Mouse (Mus musculus) MEL (cell line): ENCODE results near the gene Zfp646. TPM values are rescaled to one million over a fixed set of nuclear protein-coding genes. Genes with fewer than 3 reads are reported as not detected.

Experiments
- DNase-seq: peaks from one replicate; pipeline ENCODE4 v3.0.0; 2011; ENCODE audit warnings: low read depth, low spot score
- H3K27ac ChIP-seq: 2 replicates; pipeline ENCODE4 v1.5.1; 2012; ENCODE audit warnings: low read depth, mild to moderate bottlenecking, control low read depth, low read length, moderate library complexity; ENCODE audit not compliant: control insufficient read depth
- H3K27me3 ChIP-seq, 2 experiments: fragments of 150-350 bp in 1 of 2; sonication (generic) in 1 of 2; 2 replicates each; pipeline ENCODE4 v1.6.1; 2012; ENCODE audit warnings: low read length in 2 of 2, mild to moderate bottlenecking in 2 of 2, improper control_type of control experiment in 1 of 2, moderate library complexity in 1 of 2; ENCODE audit not compliant: insufficient read depth in 2 of 2, control insufficient read depth in 1 of 2
- H3K36me3 ChIP-seq, 2 experiments: 2 replicates each; pipeline ENCODE4 v1.6.1; 2012 to 2014; ENCODE audit warnings: low read length in 2 of 2, improper control_type of control experiment in 1 of 2, inconsistent platforms in 1 of 2, mild to moderate bottlenecking in 1 of 2; ENCODE audit not compliant: insufficient read depth in 2 of 2, control insufficient read depth in 1 of 2
- H3K4me1 ChIP-seq, 2 experiments: fragments of 150-350 bp in 1 of 2; sonication (generic) in 1 of 2; 2 replicates each; pipeline ENCODE4 v1.6.1; 2012; ENCODE audit warnings: low read length in 2 of 2, improper control_type of control experiment in 1 of 2, mild to moderate bottlenecking in 1 of 2; ENCODE audit not compliant: insufficient read depth in 2 of 2, control insufficient read depth in 1 of 2
- H3K4me3 ChIP-seq, 2 experiments: fragments of 150-350 bp in 1 of 2; sonication (generic) in 1 of 2; 2 replicates each; pipeline ENCODE4 v1.5.1; 2012; ENCODE audit warnings: low read depth in 2 of 2, low read length in 2 of 2, mild to moderate bottlenecking in 2 of 2, moderate library complexity in 2 of 2, control low read depth in 1 of 2, improper control_type of control experiment in 1 of 2; ENCODE audit not compliant: control insufficient read depth in 1 of 2, insufficient read depth in 1 of 2
- H3K79me2 ChIP-seq: 2 replicates; pipeline ENCODE4 v1.6.1; 2012; ENCODE audit warnings: mild to moderate bottlenecking, low read length, moderate library complexity; ENCODE audit not compliant: control insufficient read depth, poor library complexity, insufficient read depth
- H3K9ac ChIP-seq: 2 replicates; pipeline ENCODE4 v1.6.1; 2012; ENCODE audit warnings: low read depth, mild to moderate bottlenecking, control low read depth, low read length, moderate library complexity; ENCODE audit not compliant: control insufficient read depth, poor library complexity, severe bottlenecking
- H3K9me3 ChIP-seq: fragments of 150-350 bp; sonication (generic); replicated peaks from 2 replicates; pipeline ENCODE4 v1.6.1; 2012; ENCODE audit warnings: mild to moderate bottlenecking, low read length, improper control_type of control experiment, moderate library complexity; ENCODE audit not compliant: insufficient read depth
- BHLHE40 ChIP-seq: IDR thresholded peaks from 2 replicates; pipeline ENCODE4 v1.6.1; 2012; ENCODE audit warnings: low read depth, mild to moderate bottlenecking, inconsistent platforms, low read length, improper control_type of control experiment, borderline replicate concordance
- CHD2 ChIP-seq: IDR thresholded peaks from 2 replicates; pipeline ENCODE4 v1.6.1; 2011; ENCODE audit warnings: low read length, improper control_type of control experiment
- CTCF ChIP-seq, 3 experiments: IDR thresholded peaks in 2 of 3; conservative IDR thresholded peaks in 1 of 3; 2 replicates each; pipeline ENCODE4 v1.5.1; 2011 to 2012; ENCODE audit warnings: low read length in 3 of 3, low read depth in 2 of 3, mild to moderate bottlenecking in 2 of 3, improper control_type of control experiment in 1 of 3, inconsistent platforms in 1 of 3, mixed read lengths in 1 of 3, moderate library complexity in 1 of 3; ENCODE audit not compliant: control insufficient read depth in 1 of 3, insufficient read depth in 1 of 3, poor library complexity in 1 of 3, severe bottlenecking in 1 of 3
- E2F4 ChIP-seq: IDR thresholded peaks from 2 replicates; pipeline ENCODE4 v1.6.1; 2011; ENCODE audit warnings: low read depth, low read length, improper control_type of control experiment, borderline replicate concordance
- EP300 ChIP-seq, 2 experiments: IDR thresholded peaks; 2 replicates each; pipeline ENCODE4 v1.6.1; 2011; ENCODE audit warnings: improper control_type of control experiment in 2 of 2, low read length in 2 of 2, low read depth in 1 of 2, mild to moderate bottlenecking in 1 of 2
- ETS1 ChIP-seq: IDR thresholded peaks from 2 replicates; pipeline ENCODE4 v1.6.1; 2012; ENCODE audit warnings: low read depth, mild to moderate bottlenecking, inconsistent platforms, low read length, improper control_type of control experiment, moderate library complexity
- GATA1 ChIP-seq: IDR thresholded peaks from 2 replicates; pipeline ENCODE4 v1.6.1; 2011; ENCODE audit warnings: low read depth, low read length, improper control_type of control experiment
- HCFC1 ChIP-seq: IDR thresholded peaks from 2 replicates; pipeline ENCODE4 v1.6.1; 2012; ENCODE audit warnings: low read depth, mild to moderate bottlenecking, inconsistent platforms, low read length, improper control_type of control experiment, moderate library complexity
- KAT2A ChIP-seq: conservative IDR thresholded peaks from 2 replicates; pipeline ENCODE4 v1.6.1; 2012; ENCODE audit warnings: low read depth, low read length, improper control_type of control experiment, inconsistent platforms
- MAX ChIP-seq: IDR thresholded peaks from 2 replicates; pipeline ENCODE4 v1.6.1; 2011; ENCODE audit warnings: low read length, improper control_type of control experiment
- MAZ ChIP-seq: IDR thresholded peaks from 2 replicates; pipeline ENCODE4 v1.6.1; 2012; ENCODE audit warnings: low read depth, mild to moderate bottlenecking, inconsistent platforms, low read length, improper control_type of control experiment
- MEF2A ChIP-seq: IDR thresholded peaks from 2 replicates; pipeline ENCODE4 v1.6.1; 2014; ENCODE audit warnings: low read depth, mild to moderate bottlenecking, inconsistent platforms, low read length, improper control_type of control experiment; ENCODE audit not compliant: poor library complexity, insufficient replicate concordance, severe bottlenecking; ENCODE audit errors: extremely low read depth
- MXI1 ChIP-seq: IDR thresholded peaks from 2 replicates; pipeline ENCODE4 v1.6.1; 2011; ENCODE audit warnings: mild to moderate bottlenecking, low read depth, low read length, improper control_type of control experiment
- MYB ChIP-seq: IDR thresholded peaks from 2 replicates; pipeline ENCODE4 v1.6.1; 2011; ENCODE audit warnings: mild to moderate bottlenecking, low read depth, low read length, improper control_type of control experiment
- MYC ChIP-seq: IDR thresholded peaks from 2 replicates; pipeline ENCODE4 v1.6.1; 2011; ENCODE audit warnings: low read depth, mild to moderate bottlenecking, low read length, improper control_type of control experiment, moderate library complexity
- NELFE ChIP-seq: IDR thresholded peaks from 2 replicates; pipeline ENCODE4 v1.6.1; 2011; ENCODE audit warnings: low read depth, low read length, improper control_type of control experiment
- POLR2A ChIP-seq, 2 experiments: IDR thresholded peaks; 2 replicates each; pipeline ENCODE4 v1.6.1; 2011 to 2012; ENCODE audit warnings: low read length in 2 of 2, mild to moderate bottlenecking in 2 of 2, control low read depth in 1 of 2, improper control_type of control experiment in 1 of 2, low read depth in 1 of 2, moderate library complexity in 1 of 2; ENCODE audit not compliant: control insufficient read depth in 1 of 2, insufficient read depth in 1 of 2, poor library complexity in 1 of 2
- POLR2AphosphoS5 ChIP-seq: IDR thresholded peaks from 2 replicates; pipeline ENCODE4 v1.6.1; 2012; ENCODE audit warnings: low read depth, borderline replicate concordance, mild to moderate bottlenecking, inconsistent platforms, low read length, moderate library complexity, mixed read lengths
- RCOR1 ChIP-seq: IDR thresholded peaks from 2 replicates; pipeline ENCODE4 v1.6.1; 2012; ENCODE audit warnings: low read depth, mild to moderate bottlenecking, inconsistent platforms, low read length, improper control_type of control experiment
- SIN3A ChIP-seq: IDR thresholded peaks from 2 replicates; pipeline ENCODE4 v1.6.1; 2012; ENCODE audit warnings: low read length, improper control_type of control experiment, inconsistent platforms
- SMC3 ChIP-seq: IDR thresholded peaks from 2 replicates; pipeline ENCODE4 v1.6.1; 2011; ENCODE audit warnings: low read depth, low read length, improper control_type of control experiment
- TAL1 ChIP-seq: IDR thresholded peaks from 2 replicates; pipeline ENCODE4 v1.6.1; 2012; ENCODE audit warnings: mild to moderate bottlenecking, inconsistent platforms, low read length, moderate library complexity, mixed read lengths
- TBP ChIP-seq: IDR thresholded peaks from 2 replicates; pipeline ENCODE4 v1.8.0; 2011; ENCODE audit warnings: low read depth, low read length, improper control_type of control experiment
- TCF12 ChIP-seq: IDR thresholded peaks from 2 replicates; pipeline ENCODE4 v1.6.1; 2014; ENCODE audit warnings: low read depth, mild to moderate bottlenecking, inconsistent platforms, low read length, improper control_type of control experiment, moderate library complexity
- USF1 ChIP-seq: IDR thresholded peaks from 2 replicates; pipeline ENCODE4 v1.6.1; 2014; ENCODE audit warnings: low read depth, mild to moderate bottlenecking, inconsistent platforms, low read length, improper control_type of control experiment, moderate library complexity
- USF2 ChIP-seq, 2 experiments: IDR thresholded peaks; 2 replicates each; pipeline ENCODE4 v1.6.1; 2011 to 2012; ENCODE audit warnings: improper control_type of control experiment in 2 of 2, low read length in 2 of 2, borderline replicate concordance in 1 of 2, inconsistent platforms in 1 of 2, low read depth in 1 of 2, mild to moderate bottlenecking in 1 of 2; ENCODE audit not compliant: insufficient read depth in 1 of 2
- ZC3H11A ChIP-seq: IDR thresholded peaks from 2 replicates; pipeline ENCODE4 v1.6.1; 2012; ENCODE audit warnings: low read depth, mild to moderate bottlenecking, inconsistent platforms, low read length, improper control_type of control experiment
- ZKSCAN1 ChIP-seq: IDR thresholded peaks from 2 replicates; pipeline ENCODE4 v1.6.1; 2012; ENCODE audit warnings: low read depth, mild to moderate bottlenecking, inconsistent platforms, low read length, improper control_type of control experiment, moderate library complexity
- ZMIZ1 ChIP-seq: IDR thresholded peaks from 2 replicates; pipeline ENCODE4 v1.6.1; 2012; ENCODE audit warnings: low read depth, mild to moderate bottlenecking, inconsistent platforms, low read length, improper control_type of control experiment, moderate library complexity
- polyA plus RNA-seq, 2 experiments: library from polyadenylated mRNA; stranded (reverse) in 1 of 2; unstranded in 1 of 2; fragments of >175 nt in 1 of 2; fragments of >200 nt in 1 of 2; gene quantifications; 2 replicates each; pipeline versions ENCODE4 v1.2.1 to v1.2.4; 2012; ENCODE audit warnings: low replicate concordance in 2 of 2, low read depth in 1 of 2; ENCODE audit not compliant: insufficient read length in 2 of 2, insufficient read depth in 1 of 2, missing spikeins in 1 of 2
- total RNA-seq: library from RNA; depleted of rRNA; stranded (reverse); fragments of 300-350 nt; gene quantifications from 2 replicates; pipeline ENCODE4 v1.2.3, GENCODE M21; 2012

Gene Zfp646
- total and polyA plus RNA-seq, 3 experiments = 35.8 to 38.2 TPM; not detected in 1

GRCm38 (mm10) chr7:127897542-127897941, 21.5 kb downstream of the Zfp646 start:
- Histone ChIP-seq H3K27me3 (no peaks in the 10 kb centered on the region), H3K9ac (peak overlapping the region; percentile 13; the same call in 1 of the 2 replicates), H3K9me3 (no peaks in the 10 kb centered on the region), H3K27ac (peak overlapping the region; percentile 58), H3K36me3 (peaks cover 0 to 27% of the 10 kb centered on the region in 2 experiments; a peak in 2 of 4 replicates), H3K4me3 (no peak overlapping the region), H3K79me2 (no peaks in the 10 kb centered on the region), H3K4me1 (peaks cover 23 to 44% of the 10 kb centered on the region in 2 experiments)
- TF ChIP-seq USF2 (IDR thresholded peaks at IDR 0.05; ENCODE audit: borderline replicate concordance in 1 of 2, insufficient read depth in 1 of 2, low read depth in 1 of 2, low read length in 2 of 2) (0 out of 4 replicates have a peak, but pooled peaks of 1 of the 2 experiments have one; percentile 44), SMC3 (no peak), USF1 (peak; percentile 84), BHLHE40 (peak; percentile 42; the same call in 1 of the 2 replicates), EP300 (IDR thresholded peaks at IDR 0.05; ENCODE audit: low read depth in 1 of 2, low read length in 2 of 2) (0 out of 4 replicates have a peak, but pooled peaks of 1 of the 2 experiments have one; percentile 3), MAX (peak; percentile 56; the same call in 1 of the 2 replicates), CTCF (IDR thresholded peaks at IDR 0.05 in 2 of 3, conservative IDR thresholded peaks at IDR 0.05 in 1 of 3; ENCODE audit: control insufficient read depth in 1 of 3, insufficient read depth in 1 of 3, low read depth in 2 of 3, low read length in 3 of 3, poor library complexity in 1 of 3, severe bottlenecking in 1 of 3) (no peak), GATA1 (peak; percentile 53), MXI1 (peak; percentile 62), ETS1 (no peak), E2F4 (no peak), TBP (0 out of 2 replicates have a peak, but pooled peaks have one; percentile 27), TAL1 (no peak), SIN3A (peak; percentile 40; the same call in 1 of the 2 replicates), KAT2A (no peak)
- peak; percentile 69 for DNase-seq

- Histone ChIP-seq H3K4me1 (peaks cover 23 to 44% of the 10 kb centered on the region in 2 experiments), H3K79me2 (no peaks in the 10 kb centered on the region), H3K4me3 (peak overlapping the region; percentile 29 to 66), H3K9me3 (no peaks in the 10 kb centered on the region), H3K36me3 (peaks cover 0 to 27% of the 10 kb centered on the region in 2 experiments; a peak in 2 of 4 replicates), H3K27ac (0 out of 2 replicates have a peak overlapping the region, but pooled peaks have one; percentile 58), H3K27me3 (no peaks in the 10 kb centered on the region), H3K9ac (peak overlapping the region; percentile 27)
- peak; percentile 83 for DNase-seq
- TF ChIP-seq EP300 (IDR thresholded peaks at IDR 0.05; ENCODE audit: low read depth in 1 of 2, low read length in 2 of 2) = no peak
- TF ChIP-seq MYB = no peak
- TF ChIP-seq HCFC1 = peak; percentile 16; the same call in 1 of the 2 replicates
- peak in 1 of 2 experiments; percentile 34; a peak in 1 of 4 replicates for TF ChIP-seq POLR2A (IDR thresholded peaks at IDR 0.05; ENCODE audit: control insufficient read depth in 1 of 2, insufficient read depth in 1 of 2, low read depth in 1 of 2, low read length in 2 of 2, poor library complexity in 1 of 2)
- TF ChIP-seq ZC3H11A = no peak
- no peak for TF ChIP-seq NELFE
- no peak for TF ChIP-seq ZKSCAN1
- no peak for TF ChIP-seq USF2 (IDR thresholded peaks at IDR 0.05; ENCODE audit: borderline replicate concordance in 1 of 2, insufficient read depth in 1 of 2, low read depth in 1 of 2, low read length in 2 of 2)
- no peak for TF ChIP-seq SIN3A
- no peak for TF ChIP-seq CHD2
- TF ChIP-seq MEF2A = no peak
- 0 out of 2 replicates have a peak, but pooled peaks have one; percentile 26 for TF ChIP-seq MAZ
- TF ChIP-seq USF1 = no peak
- no peak for TF ChIP-seq MAX
- TF ChIP-seq ZMIZ1 = peak; percentile 98
- TF ChIP-seq RCOR1 = no peak; the same call in 1 of the 2 replicates
- no peak for TF ChIP-seq TCF12
- TF ChIP-seq MYC = no peak
- no peak for TF ChIP-seq KAT2A
- TF ChIP-seq POLR2AphosphoS5 = no peak
- TF ChIP-seq BHLHE40 = no peak
These were observed 22.3 kb downstream of the Zfp646 start for GRCm38 (mm10) chr7:127898179-127898956.
